Mouse (Mus musculus) lung, embryonic 16.5 days (tissue): ENCODE results near the gene Prkg1. TPM values are rescaled to one million over a fixed set of nuclear protein-coding genes. Genes with fewer than 3 reads are reported as not detected.

Experiments used
- ATAC-seq: fragments of 200-750 bp; cut with Nextera tagmentation; 2 replicates; pipeline ENCODE4 v1.8.0; 2017; ENCODE audit warnings: low read depth, mild to moderate bottlenecking, moderate library complexity
- H3K27ac ChIP-seq: fragments of 300-500 bp; sonication (generic); 2 replicates; pipeline ENCODE4 v1.5.1; 2014; ENCODE audit warnings: mild to moderate bottlenecking, control low read depth, low read length
- H3K27me3 ChIP-seq: fragments of 300-500 bp; sonication (generic); 2 replicates; pipeline ENCODE4 v1.6.1; 2014; ENCODE audit warnings: low read depth, low read length, mixed read lengths; ENCODE audit not compliant: control insufficient read depth, insufficient read depth
- H3K36me3 ChIP-seq: fragments of 300-500 bp; sonication (generic); 2 replicates; pipeline ENCODE4 v1.6.1; 2014; ENCODE audit warnings: low read length; ENCODE audit not compliant: control insufficient read depth, insufficient read depth
- H3K4me1 ChIP-seq: fragments of 300-500 bp; sonication (generic); replicated peaks from 2 replicates; pipeline ENCODE4 v1.6.1; 2014; ENCODE audit warnings: low read length, mixed read lengths; ENCODE audit not compliant: control insufficient read depth, insufficient read depth
- H3K4me2 ChIP-seq: fragments of 300-500 bp; sonication (generic); 2 replicates; pipeline ENCODE4 v1.6.1; 2014; ENCODE audit warnings: low read depth, low read length, control low read depth
- H3K4me3 ChIP-seq: fragments of 300-500 bp; sonication (generic); 2 replicates; pipeline ENCODE4 v1.5.1; 2014; ENCODE audit warnings: mild to moderate bottlenecking, low read length, control low read depth
- H3K9ac ChIP-seq: fragments of 300-500 bp; sonication (generic); 2 replicates; pipeline ENCODE4 v1.6.1; 2014; ENCODE audit warnings: low read length, control low read depth
- H3K9me3 ChIP-seq: fragments of 300-500 bp; sonication (generic); 2 replicates; pipeline ENCODE4 v1.6.1; 2016; ENCODE audit warnings: low read length; ENCODE audit not compliant: control insufficient read depth
- WGBS: fragments of 180-500 bp; shearing (Covaris S2); extraction: QIAGEN DNeasy Blood & Tissue Kit; methylation state at CpG from one replicate; pipeline ENCODE4 v1.1.7; 2014; 5-methylcytosine and 5-hydroxymethylcytosine counted together
- polyA plus RNA-seq: library from polyadenylated mRNA; unstranded; fragments of >200 nt; fragmentation: Nextera tagmentation; extraction: Ambion mirVana; gene quantifications from 2 replicates; pipeline ENCODE4 v1.2.1, GENCODE M21; 2015

The Prkg1 gene
- polyA plus RNA-seq, 1 experiment from 2014 or later = 6.9 TPM

DNA sequence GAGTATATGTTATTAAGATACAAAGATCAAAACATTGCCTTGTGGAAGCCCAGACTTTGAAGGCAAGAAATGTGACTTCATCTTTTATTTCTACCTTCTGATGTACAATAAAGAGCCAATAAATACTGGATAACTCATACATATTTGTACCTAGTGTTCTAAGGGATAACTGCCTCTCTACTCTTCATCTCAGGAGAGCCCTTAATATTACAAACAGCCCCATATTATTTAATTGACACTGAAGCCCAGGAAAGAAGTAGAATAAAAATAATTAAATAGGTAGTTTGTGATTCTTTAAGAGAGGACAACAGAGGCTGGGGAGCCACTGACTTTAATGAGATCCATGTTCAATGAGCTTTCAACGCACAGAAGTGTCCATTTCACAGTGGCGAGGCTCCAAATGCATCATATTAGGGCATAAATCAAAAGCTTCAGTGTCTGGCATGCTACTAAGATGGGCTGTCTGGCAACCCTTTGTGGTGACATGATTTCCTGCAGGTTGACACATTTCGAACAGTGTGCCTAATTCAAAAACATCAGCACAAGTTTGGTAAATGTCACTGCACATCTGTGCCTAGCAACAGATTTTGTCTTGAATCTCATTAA lies 753.2 kb downstream of the Prkg1 start:
- no peak overlapping the region for H3K4me3 ChIP-seq
- H3K4me2 ChIP-seq = no peak overlapping the region
- no peaks in the 10 kb centered on the region for H3K27me3 ChIP-seq
- no peaks in the 10 kb centered on the region for H3K4me1 ChIP-seq
- ATAC-seq = no peak
- H3K9ac ChIP-seq = no peak overlapping the region
- 83% methylated on average over 3 of the region's 3 CpGs for WGBS
- no peak overlapping the region for H3K27ac ChIP-seq
- no peaks in the 10 kb centered on the region for H3K36me3 ChIP-seq
- H3K9me3 ChIP-seq = no peaks in the 10 kb centered on the region

DNA sequence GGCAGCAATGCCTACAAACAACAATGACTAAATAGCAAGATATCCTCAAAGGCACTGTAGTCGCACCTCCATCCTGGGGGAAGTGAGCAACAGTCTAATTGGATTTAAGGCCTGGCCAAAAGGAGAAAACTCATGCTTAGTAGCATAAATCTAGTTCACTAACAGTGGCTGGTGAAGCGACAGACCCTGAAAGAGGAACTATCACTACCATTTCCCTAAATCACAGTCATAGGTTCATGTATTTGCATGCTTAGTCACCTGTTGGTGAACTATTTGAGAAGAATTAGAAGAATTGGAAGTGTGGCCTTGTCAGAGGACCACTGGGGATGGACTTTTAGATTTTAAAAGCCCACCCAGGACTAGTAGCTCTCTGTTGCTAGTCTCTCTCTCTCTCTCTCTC lies 766.3 kb downstream of the Prkg1 start:
- Histone ChIP-seq H3K9ac (no peak overlapping the region), H3K4me2 (no peak overlapping the region), H3K4me3 (no peak overlapping the region), H3K9me3 (no peaks in the 10 kb centered on the region), H3K27me3 (no peaks in the 10 kb centered on the region), H3K4me1 (no peaks in the 10 kb centered on the region), H3K27ac (no peak overlapping the region), H3K36me3 (no peaks in the 10 kb centered on the region)
- no peak for ATAC-seq
- WGBS = 94% methylated on average over 2 of the region's 2 CpGs

DNA sequence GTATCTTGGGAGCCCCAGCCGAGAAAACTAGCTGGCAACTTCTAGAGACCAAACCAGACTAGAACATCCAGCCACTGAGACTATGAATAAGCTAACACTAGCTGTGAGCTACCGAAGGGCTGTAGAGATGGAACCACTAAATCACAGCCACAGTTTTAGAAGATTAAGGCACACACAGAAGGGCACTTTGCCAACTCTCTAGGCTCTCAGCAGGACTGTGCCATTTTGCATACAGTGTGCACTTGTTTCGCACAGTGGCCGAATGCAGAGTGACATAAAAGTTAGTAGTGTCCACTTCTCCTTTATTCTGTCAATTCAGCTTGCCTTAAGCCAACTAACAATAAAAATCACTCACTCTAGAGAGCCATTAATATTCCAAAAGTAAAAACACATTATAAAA lies 774.4 kb downstream of the Prkg1 start:
- Histone ChIP-seq H3K4me3 (no peak overlapping the region), H3K9me3 (no peaks in the 10 kb centered on the region), H3K4me1 (no peaks in the 10 kb centered on the region), H3K9ac (no peak overlapping the region), H3K36me3 (no peaks in the 10 kb centered on the region), H3K27ac (no peak overlapping the region), H3K27me3 (no peaks in the 10 kb centered on the region), H3K4me2 (no peak overlapping the region)
- WGBS = 72% methylated on average over 4 of the region's 4 CpGs
- no peak for ATAC-seq

GRCm38 (mm10) chr19:30982436-30982835 lies 782.4 kb downstream of the Prkg1 start:
- no peak overlapping the region for H3K4me3 ChIP-seq
- H3K9ac ChIP-seq = no peak overlapping the region
- no peaks in the 10 kb centered on the region for H3K27me3 ChIP-seq
- H3K9me3 ChIP-seq = no peaks in the 10 kb centered on the region
- no peak overlapping the region for H3K4me2 ChIP-seq
- H3K4me1 ChIP-seq = no peaks in the 10 kb centered on the region
- ATAC-seq = no peak
- H3K27ac ChIP-seq = no peak overlapping the region
- H3K36me3 ChIP-seq = no peaks in the 10 kb centered on the region
- WGBS = 92% methylated on average over 4 of the region's 4 CpGs

DNA sequence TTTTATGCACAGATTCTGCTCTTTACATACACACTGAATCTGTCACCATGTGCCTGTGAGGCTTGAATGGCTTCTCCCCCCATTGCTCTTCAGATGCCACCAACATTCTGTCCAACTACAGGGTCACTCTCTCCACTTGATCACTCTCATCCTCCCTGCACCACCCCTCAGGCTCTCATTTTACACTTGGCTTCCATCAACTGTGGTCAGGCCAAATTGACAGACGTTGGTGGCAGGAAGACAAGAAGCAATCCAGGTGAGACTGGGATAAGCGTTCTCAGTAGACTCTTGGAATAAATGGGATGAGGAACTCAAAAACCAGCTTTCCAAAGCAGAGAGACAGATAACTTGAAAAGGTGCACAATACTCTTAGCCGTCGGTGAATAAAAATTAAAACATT lies 786.7 kb downstream of the Prkg1 start:
- H3K4me2 ChIP-seq = no peak overlapping the region
- H3K36me3 ChIP-seq = no peaks in the 10 kb centered on the region
- H3K27me3 ChIP-seq = no peaks in the 10 kb centered on the region
- no peaks in the 10 kb centered on the region for H3K4me1 ChIP-seq
- no peaks in the 10 kb centered on the region for H3K9me3 ChIP-seq
- no peak overlapping the region for H3K27ac ChIP-seq
- no peak for ATAC-seq
- H3K4me3 ChIP-seq = no peak overlapping the region
- 80% methylated on average over 4 of the region's 4 CpGs for WGBS
- H3K9ac ChIP-seq = no peak overlapping the region

- H3K4me1 ChIP-seq = no peaks in the 10 kb centered on the region
- H3K9me3 ChIP-seq = no peaks in the 10 kb centered on the region
- no peaks in the 10 kb centered on the region for H3K27me3 ChIP-seq
- ATAC-seq = no peak
- H3K27ac ChIP-seq = no peak overlapping the region
- 73% methylated on average over 3 of the region's 3 CpGs for WGBS
- no peak overlapping the region for H3K4me2 ChIP-seq
- H3K36me3 ChIP-seq = no peaks in the 10 kb centered on the region
- no peak overlapping the region for H3K4me3 ChIP-seq
- no peak overlapping the region for H3K9ac ChIP-seq
These were observed 814.2 kb downstream of the Prkg1 start for GRCm38 (mm10) chr19:30950610-30951009.

GRCm38 (mm10) chr19:30948202-30948601 lies 816.6 kb downstream of the Prkg1 start:
- Histone ChIP-seq H3K27ac (no peak overlapping the region), H3K9ac (no peak overlapping the region), H3K36me3 (no peaks in the 10 kb centered on the region), H3K4me2 (no peak overlapping the region), H3K4me3 (no peak overlapping the region), H3K9me3 (no peaks in the 10 kb centered on the region), H3K27me3 (no peaks in the 10 kb centered on the region), H3K4me1 (no peaks in the 10 kb centered on the region)
- WGBS = 81% methylated on average over 1 of the region's 1 CpGs
- no peak for ATAC-seq

GRCm38 (mm10) chr19:30942369-30942992 lies 822.4 kb downstream of the Prkg1 start:
- H3K27ac ChIP-seq = no peak overlapping the region
- no peaks in the 10 kb centered on the region for H3K9me3 ChIP-seq
- no peak overlapping the region for H3K4me2 ChIP-seq
- no peak overlapping the region for H3K4me3 ChIP-seq
- WGBS = 5% methylated on average over 5 of the region's 5 CpGs
- no peak overlapping the region for H3K9ac ChIP-seq
- H3K4me1 ChIP-seq = peaks cover 6% of the 10 kb centered on the region
- no peaks in the 10 kb centered on the region for H3K27me3 ChIP-seq
- ATAC-seq = peak; percentile 47; the same call in 1 of the 2 replicates
- H3K36me3 ChIP-seq = no peaks in the 10 kb centered on the region

GRCm38 (mm10) chr19:30938058-30938457 lies 826.8 kb downstream of the Prkg1 start:
- no peak overlapping the region for H3K9ac ChIP-seq
- WGBS = 90% methylated on average over 2 of the region's 2 CpGs
- H3K4me3 ChIP-seq = no peak overlapping the region
- no peaks in the 10 kb centered on the region for H3K27me3 ChIP-seq
- H3K4me1 ChIP-seq = peaks cover 6% of the 10 kb centered on the region
- H3K4me2 ChIP-seq = no peak overlapping the region
- no peaks in the 10 kb centered on the region for H3K9me3 ChIP-seq
- no peak for ATAC-seq
- H3K27ac ChIP-seq = no peak overlapping the region
- H3K36me3 ChIP-seq = no peaks in the 10 kb centered on the region
